Mouse (Mus musculus) forebrain, embryonic 10.5 days (tissue): Measurements from ENCODE around the gene Fam78b. TPM values are rescaled to one million over a fixed set of nuclear protein-coding genes. Genes with fewer than 3 reads are reported as not detected.

ENCODE experiments used
- DNase-seq: peaks from one replicate; pipeline ENCODE4 v3.0.0-alpha.2; 2017; ENCODE audit warnings: low spot score; ENCODE audit errors: extremely low spot score
- H3K27ac ChIP-seq: fragments of 300-500 bp; sonication (generic); 2 replicates; pipeline ENCODE4 v1.5.1; 2016; ENCODE audit warnings: mild to moderate bottlenecking
- H3K27me3 ChIP-seq: fragments of 300-500 bp; sonication (generic); 2 replicates; pipeline ENCODE4 v1.6.1; 2016; ENCODE audit warnings: mild to moderate bottlenecking; ENCODE audit not compliant: poor library complexity, severe bottlenecking
- H3K36me3 ChIP-seq: fragments of 300-500 bp; sonication (generic); replicated peaks from 2 replicates; pipeline ENCODE4 v1.6.1; 2016; ENCODE audit warnings: mild to moderate bottlenecking, moderate library complexity
- H3K4me1 ChIP-seq: fragments of 300-500 bp; sonication (generic); 2 replicates; pipeline ENCODE4 v1.6.1; 2016
- H3K4me3 ChIP-seq: fragments of 300-500 bp; sonication (generic); 2 replicates; pipeline ENCODE4 v1.5.1; 2016; ENCODE audit warnings: mild to moderate bottlenecking, moderate library complexity
- H3K9me3 ChIP-seq: fragments of 300-500 bp; sonication (generic); 2 replicates; pipeline ENCODE4 v1.6.1; 2016; ENCODE audit warnings: mild to moderate bottlenecking, moderate library complexity
- WGBS: fragments of 180-500 bp; shearing (Covaris S2); methylation state at CpG from one replicate; pipeline ENCODE4 v1.1.7; 2016; 5-methylcytosine and 5-hydroxymethylcytosine counted together
- polyA plus RNA-seq: library from polyadenylated mRNA; unstranded; fragments of >200 nt; fragmentation: Nextera tagmentation; extraction: Ambion mirVana; gene quantifications from 2 replicates; pipeline ENCODE4 v1.2.1, GENCODE M21; 2016

The Fam78b gene
- polyA plus RNA-seq, 1 experiment from 2014 or later = 0.53 TPM

- no peaks in the 10 kb centered on the region for H3K9me3 ChIP-seq
- H3K27ac ChIP-seq = no peak overlapping the region
- H3K4me1 ChIP-seq = peaks cover 24% of the 10 kb centered on the region
- no peak overlapping the region for H3K4me3 ChIP-seq
- DNase-seq = no peak
- 90% methylated on average over 9 of the region's 9 CpGs for WGBS
- no peaks in the 10 kb centered on the region for H3K27me3 ChIP-seq
- H3K36me3 ChIP-seq = no peaks in the 10 kb centered on the region
These were observed 9.0 kb downstream of the Fam78b start for GRCm38 (mm10) chr1:167010190-167010589.

GRCm38 (mm10) chr1:167011301-167011700 lies 10.1 kb downstream of the Fam78b start:
- 47% methylated on average over 6 of the region's 6 CpGs for WGBS
- Histone ChIP-seq H3K36me3 (no peaks in the 10 kb centered on the region), H3K27me3 (no peaks in the 10 kb centered on the region), H3K27ac (no peak overlapping the region), H3K4me1 (peaks cover 26% of the 10 kb centered on the region), H3K9me3 (no peaks in the 10 kb centered on the region), H3K4me3 (no peak overlapping the region)
- DNase-seq = no peak

GRCm38 (mm10) chr1:167012616-167013015 lies 11.4 kb downstream of the Fam78b start:
- H3K4me3 ChIP-seq = no peak overlapping the region
- H3K9me3 ChIP-seq = no peaks in the 10 kb centered on the region
- DNase-seq = no peak
- H3K4me1 ChIP-seq = peaks cover 31% of the 10 kb centered on the region
- H3K27ac ChIP-seq = no peak overlapping the region
- H3K27me3 ChIP-seq = no peaks in the 10 kb centered on the region
- no peaks in the 10 kb centered on the region for H3K36me3 ChIP-seq
- 71% methylated on average over 8 of the region's 8 CpGs for WGBS

GRCm38 (mm10) chr1:167013234-167013864 lies 12.1 kb downstream of the Fam78b start:
- Histone ChIP-seq H3K27me3 (no peaks in the 10 kb centered on the region), H3K36me3 (no peaks in the 10 kb centered on the region), H3K4me1 (peaks cover 31% of the 10 kb centered on the region), H3K27ac (no peak overlapping the region), H3K9me3 (no peaks in the 10 kb centered on the region), H3K4me3 (no peak overlapping the region)
- WGBS = 81% methylated on average over 7 of the region's 7 CpGs
- no peak for DNase-seq

- 87% methylated on average over 3 of the region's 3 CpGs for WGBS
- Histone ChIP-seq H3K36me3 (no peaks in the 10 kb centered on the region), H3K4me3 (no peak overlapping the region), H3K27ac (no peak overlapping the region), H3K9me3 (no peaks in the 10 kb centered on the region), H3K27me3 (no peaks in the 10 kb centered on the region), H3K4me1 (peaks cover 23% of the 10 kb centered on the region)
- DNase-seq = no peak
These were observed 15.1 kb downstream of the Fam78b start for GRCm38 (mm10) chr1:167016269-167016668.

GRCm38 (mm10) chr1:167022001-167022424 lies 20.8 kb downstream of the Fam78b start:
- H3K36me3 ChIP-seq = no peaks in the 10 kb centered on the region
- no peak for DNase-seq
- 67% methylated on average over 9 of the region's 9 CpGs for WGBS
- no peaks in the 10 kb centered on the region for H3K27me3 ChIP-seq
- no peak overlapping the region for H3K4me3 ChIP-seq
- H3K9me3 ChIP-seq = no peaks in the 10 kb centered on the region
- peaks cover 9% of the 10 kb centered on the region for H3K4me1 ChIP-seq
- H3K27ac ChIP-seq = no peak overlapping the region

- Histone ChIP-seq H3K27ac (no peak overlapping the region), H3K27me3 (no peaks in the 10 kb centered on the region), H3K4me1 (peaks cover 9% of the 10 kb centered on the region), H3K36me3 (no peaks in the 10 kb centered on the region), H3K9me3 (peaks cover 4% of the 10 kb centered on the region; the same call in 1 of the 2 replicates), H3K4me3 (no peak overlapping the region)
- WGBS = 80% methylated on average over 7 of the region's 8 CpGs
- no peak for DNase-seq
These were observed 21.4 kb downstream of the Fam78b start for GRCm38 (mm10) chr1:167022541-167023121.

- DNase-seq = no peak
- H3K27me3 ChIP-seq = no peaks in the 10 kb centered on the region
- peaks cover 15% of the 10 kb centered on the region; the same call in 1 of the 2 replicates for H3K9me3 ChIP-seq
- peaks cover 9% of the 10 kb centered on the region for H3K4me1 ChIP-seq
- WGBS = 95% methylated on average over 11 of the region's 11 CpGs
- H3K36me3 ChIP-seq = no peaks in the 10 kb centered on the region
- no peak overlapping the region for H3K4me3 ChIP-seq
- H3K27ac ChIP-seq = no peak overlapping the region
These were observed 22.6 kb downstream of the Fam78b start for GRCm38 (mm10) chr1:167023794-167024193.

- Histone ChIP-seq H3K4me1 (peaks cover 9% of the 10 kb centered on the region), H3K9me3 (peaks cover 19% of the 10 kb centered on the region; the same call in 1 of the 2 replicates), H3K36me3 (no peaks in the 10 kb centered on the region), H3K4me3 (no peak overlapping the region), H3K27ac (no peak overlapping the region), H3K27me3 (no peaks in the 10 kb centered on the region)
- DNase-seq = no peak
- WGBS = 86% methylated on average over 4 of the region's 4 CpGs
These were observed 23.7 kb downstream of the Fam78b start for GRCm38 (mm10) chr1:167024961-167025360.

GRCm38 (mm10) chr1:167032046-167032648 lies 30.9 kb downstream of the Fam78b start:
- peaks cover 19% of the 10 kb centered on the region; the same call in 1 of the 2 replicates for H3K9me3 ChIP-seq
- H3K4me3 ChIP-seq = no peak overlapping the region
- 57% methylated on average over 13 of the region's 13 CpGs for WGBS
- DNase-seq = no peak
- H3K27ac ChIP-seq = no peak overlapping the region
- no peaks in the 10 kb centered on the region for H3K27me3 ChIP-seq
- 0 out of 2 replicates have a peak, but pooled peaks cover 6% of the 10 kb centered on the region for H3K4me1 ChIP-seq
- H3K36me3 ChIP-seq = no peaks in the 10 kb centered on the region

- Histone ChIP-seq H3K9me3 (no peaks in the 10 kb centered on the region), H3K36me3 (no peaks in the 10 kb centered on the region), H3K4me3 (no peak overlapping the region), H3K4me1 (peaks cover 21% of the 10 kb centered on the region), H3K27ac (no peak overlapping the region), H3K27me3 (no peaks in the 10 kb centered on the region)
- WGBS = 92% methylated on average over 1 of the region's 1 CpGs
- no peak for DNase-seq
These were observed 33.2 kb downstream of the Fam78b start for GRCm38 (mm10) chr1:167034435-167034834.

- WGBS = 91% methylated on average over 6 of the region's 6 CpGs
These were observed 41.3 kb downstream of the Fam78b start for GRCm38 (mm10) chr1:167042558-167042957.

More at GRCm38 (mm10) chr1:167042558-167042957, 41.3 kb downstream of the Fam78b start:
- H3K4me3 ChIP-seq = no peak overlapping the region
- H3K27me3 ChIP-seq = no peaks in the 10 kb centered on the region
- H3K27ac ChIP-seq = no peak overlapping the region
- H3K9me3 ChIP-seq = no peaks in the 10 kb centered on the region
- H3K4me1 ChIP-seq = peaks cover 28% of the 10 kb centered on the region
- H3K36me3 ChIP-seq = no peaks in the 10 kb centered on the region
- DNase-seq = no peak
